Mouse (Mus musculus): ENCODE data around the gene C1qtnf1. TPM values are rescaled to one million over a fixed set of nuclear protein-coding genes. Genes with fewer than 3 reads are reported as not detected.

Gene C1qtnf1
- polyA plus RNA-seq, 1 experiment from 2014 or later, result 5.1 TPM

- Histone ChIP-seq H3K9me3 (no peaks in the 10 kb centered on the region), H3K4me1 (replicated peaks) (peaks cover 22% of the 10 kb centered on the region), H3K4me2 (no peak overlapping the region), H3K4me3 (no peak overlapping the region), H3K27ac (replicated peaks) (no peak overlapping the region), H3K36me3 (no peaks in the 10 kb centered on the region), H3K9ac (no peak overlapping the region), H3K27me3 (peaks cover 3% of the 10 kb centered on the region; the same call in 1 of the 2 replicates)
- ATAC-seq (ENCODE audit: low FRiP score, low read depth), result peak; percentile 24; the same call in 1 of the 2 replicates
- 36% methylated on average over 11 of the region's 11 CpGs for WGBS
Measured at GRCm38 (mm10) chr11:118443201-118443970, 15.4 kb downstream of the C1qtnf1 start.

DNA sequence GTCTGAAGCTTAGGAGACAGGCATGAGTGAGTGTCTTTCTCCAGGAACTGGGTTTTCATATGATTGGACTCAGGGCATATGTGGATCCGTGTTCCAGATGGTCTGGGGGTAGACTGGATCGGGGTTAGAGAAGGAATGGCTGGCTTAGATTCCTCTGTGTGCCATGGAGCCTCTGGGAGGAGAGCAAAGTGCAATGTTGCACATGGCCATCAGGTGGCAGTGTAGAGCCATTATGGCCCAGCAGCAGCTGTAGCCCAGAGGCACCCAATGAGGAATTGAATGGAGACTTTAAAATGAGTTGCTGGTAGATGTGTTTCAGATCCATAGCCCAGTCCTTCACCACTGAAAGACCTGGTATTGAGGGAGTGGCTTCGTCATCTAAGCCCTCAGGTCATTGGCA is 17.8 kb downstream of the C1qtnf1 start:
- H3K27ac ChIP-seq (replicated peaks), result no peak overlapping the region
- H3K4me1 ChIP-seq (replicated peaks), result peaks cover 12% of the 10 kb centered on the region
- ATAC-seq (ENCODE audit: low FRiP score, low read depth), result peak; percentile 36
- no peak overlapping the region for H3K4me2 ChIP-seq
- WGBS, result 15% methylated on average over 3 of the region's 3 CpGs
- H3K4me3 ChIP-seq, result no peak overlapping the region
- H3K9me3 ChIP-seq, result no peaks in the 10 kb centered on the region
- no peak overlapping the region for H3K9ac ChIP-seq
- H3K36me3 ChIP-seq, result no peaks in the 10 kb centered on the region
- peaks cover 3% of the 10 kb centered on the region; the same call in 1 of the 2 replicates for H3K27me3 ChIP-seq

- no peaks in the 10 kb centered on the region for H3K9me3 ChIP-seq
- H3K27me3 ChIP-seq, result peaks cover 3% of the 10 kb centered on the region; the same call in 1 of the 2 replicates
- no peak overlapping the region for H3K27ac ChIP-seq (replicated peaks)
- WGBS, result 72% methylated on average over 4 of the region's 4 CpGs
- H3K4me1 ChIP-seq (replicated peaks), result peaks cover 8% of the 10 kb centered on the region
- no peak overlapping the region for H3K4me3 ChIP-seq
- no peaks in the 10 kb centered on the region for H3K36me3 ChIP-seq
- no peak overlapping the region for H3K9ac ChIP-seq
- H3K4me2 ChIP-seq, result no peak overlapping the region
- ATAC-seq (ENCODE audit: low FRiP score, low read depth), result no peak
Measured at GRCm38 (mm10) chr11:118447346-118447745, 19.3 kb downstream of the C1qtnf1 start.

DNA sequence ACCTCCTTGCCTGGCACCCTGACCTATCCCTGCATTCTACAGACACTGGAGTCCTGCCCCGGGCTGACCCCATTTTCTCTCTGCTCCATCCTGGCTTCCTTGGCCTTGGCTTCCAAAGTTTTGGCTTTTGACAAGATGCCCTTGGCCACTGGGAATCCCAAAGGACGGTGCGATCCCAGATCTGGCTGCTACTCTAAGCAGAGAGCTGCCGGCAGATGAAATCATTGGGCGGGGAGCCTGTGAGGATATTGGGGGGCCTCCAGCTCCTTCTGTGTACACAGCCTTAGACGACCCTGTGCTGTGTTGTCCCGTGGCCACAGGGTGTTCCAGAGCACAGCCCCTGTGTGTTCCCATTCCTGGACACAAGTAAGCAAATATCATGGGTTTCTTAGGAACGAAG is 20.4 kb downstream of the C1qtnf1 start:
- peaks cover 3% of the 10 kb centered on the region; the same call in 1 of the 2 replicates for H3K27me3 ChIP-seq
- H3K36me3 ChIP-seq, result no peaks in the 10 kb centered on the region
- WGBS, result 86% methylated on average over 8 of the region's 8 CpGs
- H3K4me1 ChIP-seq (replicated peaks), result no peaks in the 10 kb centered on the region
- no peaks in the 10 kb centered on the region for H3K9me3 ChIP-seq
- no peak for ATAC-seq (ENCODE audit: low FRiP score, low read depth)
- H3K4me2 ChIP-seq, result no peak overlapping the region
- H3K4me3 ChIP-seq, result no peak overlapping the region
- no peak overlapping the region for H3K27ac ChIP-seq (replicated peaks)
- no peak overlapping the region for H3K9ac ChIP-seq

- Histone ChIP-seq H3K4me1 (replicated peaks) (no peaks in the 10 kb centered on the region), H3K4me2 (no peak overlapping the region), H3K36me3 (no peaks in the 10 kb centered on the region), H3K27ac (replicated peaks) (no peak overlapping the region), H3K9ac (no peak overlapping the region), H3K9me3 (no peaks in the 10 kb centered on the region), H3K27me3 (no peaks in the 10 kb centered on the region), H3K4me3 (no peak overlapping the region)
- WGBS, result 86% methylated on average over 6 of the region's 6 CpGs
- ATAC-seq (ENCODE audit: low FRiP score, low read depth), result no peak
Measured at GRCm38 (mm10) chr11:118451211-118451610, 23.2 kb downstream of the C1qtnf1 start.

DNA sequence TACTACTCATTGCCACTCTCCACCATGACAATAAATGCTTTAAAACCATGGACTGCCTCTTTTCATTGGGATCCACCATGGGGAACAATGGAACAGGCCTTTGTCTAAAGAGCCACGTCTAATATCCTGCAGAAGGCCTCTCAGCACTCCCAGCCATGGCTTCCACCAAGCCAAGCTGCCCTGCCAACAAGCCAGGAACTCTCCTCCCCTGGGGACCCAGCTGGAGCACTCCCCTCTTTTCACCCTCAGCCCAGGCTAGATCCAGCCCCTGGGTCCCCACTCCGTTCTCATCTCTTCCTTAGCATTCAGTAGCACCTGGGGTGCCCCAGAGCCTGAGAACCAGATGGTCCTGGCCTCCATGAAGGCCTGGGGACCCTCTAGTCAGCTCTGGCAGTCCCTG is 25.0 kb downstream of the C1qtnf1 start:
- H3K4me1 ChIP-seq (replicated peaks), result no peaks in the 10 kb centered on the region
- H3K9ac ChIP-seq, result no peak overlapping the region
- no peaks in the 10 kb centered on the region for H3K9me3 ChIP-seq
- no peak overlapping the region for H3K4me3 ChIP-seq
- 47% methylated on average over 2 of the region's 2 CpGs for WGBS
- no peaks in the 10 kb centered on the region for H3K36me3 ChIP-seq
- no peak overlapping the region for H3K27ac ChIP-seq (replicated peaks)
- no peaks in the 10 kb centered on the region for H3K27me3 ChIP-seq
- ATAC-seq (ENCODE audit: low FRiP score, low read depth), result no peak
- no peak overlapping the region for H3K4me2 ChIP-seq

GRCm38 (mm10) chr11:118453886-118454671 is 26.1 kb downstream of the C1qtnf1 start:
- Histone ChIP-seq H3K4me3 (no peak overlapping the region), H3K27me3 (no peaks in the 10 kb centered on the region), H3K36me3 (no peaks in the 10 kb centered on the region), H3K27ac (replicated peaks) (no peak overlapping the region), H3K4me1 (replicated peaks) (no peaks in the 10 kb centered on the region), H3K4me2 (no peak overlapping the region), H3K9ac (no peak overlapping the region), H3K9me3 (no peaks in the 10 kb centered on the region)
- 72% methylated on average over 11 of the region's 11 CpGs for WGBS
- ATAC-seq (ENCODE audit: low FRiP score, low read depth), result no peak

DNA sequence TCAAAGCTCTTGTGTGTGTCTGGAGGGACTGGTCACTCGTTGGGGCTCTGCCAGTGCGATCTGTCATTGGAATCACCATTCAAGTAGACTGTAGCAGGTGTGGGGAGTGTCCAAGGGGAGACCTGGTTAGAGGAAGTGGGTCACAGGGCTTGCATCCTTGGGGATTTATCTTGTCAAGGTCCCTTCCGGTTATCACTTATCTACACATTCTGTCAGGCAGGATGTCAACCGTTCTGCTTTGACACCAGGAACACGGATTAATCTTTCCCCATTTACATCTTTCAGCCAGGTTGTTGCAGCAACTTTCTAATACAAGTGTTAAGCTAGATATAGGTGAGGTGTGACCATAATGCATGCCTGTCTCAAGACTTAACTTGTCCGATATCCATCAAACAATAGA is 27.8 kb downstream of the C1qtnf1 start:
- H3K4me3 ChIP-seq, result no peak overlapping the region
- H3K4me2 ChIP-seq, result no peak overlapping the region
- H3K9me3 ChIP-seq, result no peaks in the 10 kb centered on the region
- no peaks in the 10 kb centered on the region for H3K27me3 ChIP-seq
- H3K27ac ChIP-seq (replicated peaks), result no peak overlapping the region
- no peaks in the 10 kb centered on the region for H3K4me1 ChIP-seq (replicated peaks)
- H3K9ac ChIP-seq, result no peak overlapping the region
- ATAC-seq (ENCODE audit: low FRiP score, low read depth), result no peak
- WGBS, result 91% methylated on average over 6 of the region's 6 CpGs
- no peaks in the 10 kb centered on the region for H3K36me3 ChIP-seq

DNA sequence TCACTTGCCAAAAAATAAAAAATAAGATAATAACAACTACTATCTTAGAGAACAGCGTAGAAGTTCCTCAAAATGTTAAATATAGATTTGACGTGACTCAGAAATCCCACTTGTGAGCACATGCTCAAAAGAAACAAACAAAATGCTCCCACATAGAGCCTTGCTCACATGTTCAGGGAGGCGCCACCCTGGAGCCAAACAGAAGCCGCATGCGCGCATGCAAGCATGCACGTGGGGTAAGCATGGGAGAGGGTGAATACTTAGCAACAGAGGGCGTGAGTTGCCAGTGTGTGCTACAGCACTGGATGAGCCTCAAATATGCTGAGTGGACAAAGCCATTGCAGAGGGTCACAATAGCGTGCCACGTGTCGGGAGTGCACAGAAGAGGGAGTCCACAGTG is 28.9 kb downstream of the C1qtnf1 start:
- H3K4me2 ChIP-seq, result no peak overlapping the region
- no peak for ATAC-seq (ENCODE audit: low FRiP score, low read depth)
- H3K4me3 ChIP-seq, result no peak overlapping the region
- no peaks in the 10 kb centered on the region for H3K9me3 ChIP-seq
- H3K36me3 ChIP-seq, result no peaks in the 10 kb centered on the region
- no peak overlapping the region for H3K9ac ChIP-seq
- H3K4me1 ChIP-seq (replicated peaks), result no peaks in the 10 kb centered on the region
- no peak overlapping the region for H3K27ac ChIP-seq (replicated peaks)
- WGBS, result 75% methylated on average over 11 of the region's 11 CpGs
- H3K27me3 ChIP-seq, result no peaks in the 10 kb centered on the region

- no peak for ATAC-seq (ENCODE audit: low FRiP score, low read depth)
- no peak overlapping the region for H3K27ac ChIP-seq (replicated peaks)
- H3K27me3 ChIP-seq, result no peaks in the 10 kb centered on the region
Measured at GRCm38 (mm10) chr11:118459051-118459450, 31.0 kb downstream of the C1qtnf1 start.

DNA sequence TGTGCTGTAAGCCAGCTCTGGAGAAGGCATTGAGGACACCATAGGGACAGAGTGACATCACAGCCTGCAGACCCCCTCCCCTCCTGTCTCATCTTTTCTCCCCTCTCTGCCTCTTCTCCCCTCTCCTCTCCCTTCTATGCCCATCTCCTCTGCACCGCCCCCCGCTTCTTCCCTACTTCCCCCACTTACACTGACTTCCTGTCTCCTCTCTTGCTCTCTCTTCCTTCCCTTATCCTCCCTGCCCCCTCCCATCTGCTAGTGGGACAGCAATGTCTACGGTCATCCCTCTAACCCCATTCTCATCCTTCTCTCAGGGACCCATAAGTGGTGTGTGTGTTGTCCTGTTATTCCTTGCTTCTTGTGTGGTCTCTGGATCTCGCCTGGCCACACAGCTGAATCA is 31.5 kb downstream of the C1qtnf1 start:
- ATAC-seq (ENCODE audit: low FRiP score, low read depth), result no peak
- WGBS, result 86% methylated on average over 4 of the region's 4 CpGs

More at GRCm38 (mm10) chr11:118459051-118459450, 31.0 kb downstream of the C1qtnf1 start:
- 68% methylated on average over 8 of the region's 8 CpGs for WGBS
- Histone ChIP-seq H3K9ac (no peak overlapping the region), H3K36me3 (no peaks in the 10 kb centered on the region), H3K9me3 (no peaks in the 10 kb centered on the region), H3K4me1 (replicated peaks) (no peaks in the 10 kb centered on the region), H3K4me3 (no peak overlapping the region), H3K4me2 (no peak overlapping the region)

DNA sequence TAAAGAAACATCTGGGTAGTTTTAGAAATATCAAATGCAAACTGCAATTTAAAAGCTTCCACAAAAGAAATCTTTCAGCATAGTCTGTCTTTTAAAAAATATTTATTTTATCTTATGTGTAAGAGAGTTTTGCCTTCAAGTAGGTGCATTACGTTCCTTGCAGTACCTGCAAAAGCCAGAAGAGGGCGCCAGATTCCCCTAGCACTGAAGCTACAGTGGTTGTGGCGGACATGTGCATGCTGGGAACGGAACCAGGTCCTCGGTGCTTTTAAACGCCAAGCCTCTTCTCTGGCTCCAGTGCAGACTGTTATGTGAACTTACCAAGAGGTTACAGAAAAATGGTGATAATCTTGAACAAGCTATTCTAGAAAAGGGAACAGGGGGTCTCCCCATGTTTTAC is 32.3 kb downstream of the C1qtnf1 start:
- no peaks in the 10 kb centered on the region for H3K9me3 ChIP-seq
- ATAC-seq (ENCODE audit: low FRiP score, low read depth), result no peak
- no peaks in the 10 kb centered on the region for H3K27me3 ChIP-seq
- H3K27ac ChIP-seq (replicated peaks), result no peak overlapping the region
- H3K9ac ChIP-seq, result no peak overlapping the region
- WGBS, result 56% methylated on average over 6 of the region's 6 CpGs
- H3K36me3 ChIP-seq, result no peaks in the 10 kb centered on the region
- H3K4me3 ChIP-seq, result no peak overlapping the region
- no peak overlapping the region for H3K4me2 ChIP-seq
- no peaks in the 10 kb centered on the region for H3K4me1 ChIP-seq (replicated peaks)

More for the DNA sequence above, 31.5 kb downstream of the C1qtnf1 start:
- H3K36me3 ChIP-seq, result no peaks in the 10 kb centered on the region
- H3K9ac ChIP-seq, result no peak overlapping the region
- H3K27me3 ChIP-seq, result no peaks in the 10 kb centered on the region
- H3K4me3 ChIP-seq, result no peak overlapping the region
- no peaks in the 10 kb centered on the region for H3K4me1 ChIP-seq (replicated peaks)
- no peak overlapping the region for H3K4me2 ChIP-seq
- no peaks in the 10 kb centered on the region for H3K9me3 ChIP-seq
- no peak overlapping the region for H3K27ac ChIP-seq (replicated peaks)

Data from hindbrain, embryonic 15.5 days (tissue).